Mouse (Mus musculus) midbrain, embryonic 10.5 days (tissue): Measurements from ENCODE around the gene Prss48. TPM values are rescaled to one million over a fixed set of nuclear protein-coding genes. Genes with fewer than 3 reads are reported as not detected.
A peak's percentile ranks its signal among the peaks of the same experiment; 100 is the strongest.
"Not testable (repeated sequence)": the region's sequence is repeated elsewhere in the genome, so short reads cannot be mapped to it uniquely, and the experiment has no call there.

Source experiments
- DNase-seq: peaks from one replicate; pipeline ENCODE4 v3.0.0-alpha.2; 2017; ENCODE audit warnings: low spot score
- H3K27ac ChIP-seq: fragments of 300-500 bp; sonication (generic); replicated peaks from 2 replicates; pipeline ENCODE4 v1.5.1; 2016; ENCODE audit warnings: mild to moderate bottlenecking
- H3K27me3 ChIP-seq: fragments of 300-500 bp; sonication (generic); 2 replicates; pipeline ENCODE4 v1.6.1; 2016; ENCODE audit warnings: low read depth, mild to moderate bottlenecking; ENCODE audit not compliant: poor library complexity, severe bottlenecking
- H3K36me3 ChIP-seq: fragments of 300-500 bp; sonication (generic); 2 replicates; pipeline ENCODE4 v1.6.1; 2016; ENCODE audit warnings: mild to moderate bottlenecking, moderate library complexity
- H3K4me1 ChIP-seq: fragments of 300-500 bp; sonication (generic); 2 replicates; pipeline ENCODE4 v1.6.1; 2016
- H3K4me3 ChIP-seq: fragments of 300-500 bp; sonication (generic); 2 replicates; pipeline ENCODE4 v1.5.1; 2016; ENCODE audit warnings: mild to moderate bottlenecking, moderate library complexity
- H3K9me3 ChIP-seq: fragments of 300-500 bp; sonication (generic); replicated peaks from 2 replicates; pipeline ENCODE4 v1.6.1; 2016; ENCODE audit warnings: mild to moderate bottlenecking
- WGBS: fragments of 180-500 bp; shearing (Covaris S2); methylation state at CpG from one replicate; pipeline ENCODE4 v1.1.7; 2016; 5-methylcytosine and 5-hydroxymethylcytosine counted together
- polyA plus RNA-seq: library from polyadenylated mRNA; unstranded; fragments of >200 nt; fragmentation: Nextera tagmentation; extraction: Ambion mirVana; gene quantifications from 2 replicates; pipeline ENCODE4 v1.2.1, GENCODE M21; 2016

Gene Prss48
- polyA plus RNA-seq, 1 experiment from 2014 or later = not detected

DNA sequence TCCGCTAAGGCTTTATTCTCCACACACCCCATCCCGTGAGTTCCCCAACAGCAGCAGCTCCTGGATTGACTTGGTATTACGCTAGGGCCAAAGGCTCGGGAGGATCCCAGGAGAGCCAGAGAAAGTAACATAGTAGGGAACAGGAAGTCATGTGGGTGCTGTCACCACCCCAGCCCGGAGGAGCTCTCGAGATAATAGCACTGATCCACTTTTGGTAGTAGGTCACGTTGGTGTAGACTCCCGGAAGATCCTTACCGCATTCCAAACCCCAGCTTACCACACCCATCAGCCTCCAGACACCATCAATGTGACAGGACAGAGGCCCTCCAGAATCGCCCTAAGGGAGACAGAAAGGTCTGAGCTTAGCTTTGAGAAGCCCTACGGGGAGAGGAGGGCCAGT lies 8.5 kb downstream of the Prss48 start:
- 85% methylated on average over 11 of the region's 11 CpGs for WGBS
- Histone ChIP-seq H3K36me3 (no peaks in the 10 kb centered on the region), H3K27ac (no peak overlapping the region), H3K27me3 (no peaks in the 10 kb centered on the region), H3K9me3 (no peaks in the 10 kb centered on the region), H3K4me3 (no peak overlapping the region), H3K4me1 (peaks cover 9% of the 10 kb centered on the region)
- DNase-seq = no peak

DNA sequence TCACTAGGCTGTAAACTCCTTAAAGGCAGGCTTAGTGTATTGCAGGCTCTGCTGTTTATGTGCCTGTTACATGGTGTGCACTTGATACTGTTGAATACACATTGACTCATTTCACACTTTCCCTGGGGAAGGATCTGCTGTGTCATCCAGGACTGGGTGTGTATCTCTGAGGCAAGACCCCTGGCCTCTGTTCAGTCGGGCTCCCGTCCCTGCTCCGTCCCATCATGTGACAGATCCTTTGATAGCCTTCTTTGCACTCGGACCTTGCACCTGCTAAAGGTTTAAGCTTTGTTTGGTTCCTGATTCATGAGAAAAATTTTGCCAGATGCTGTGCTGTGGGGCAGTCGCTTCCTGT lies 10.5 kb downstream of the Prss48 start:
- H3K27ac ChIP-seq = 0 out of 2 replicates have a peak overlapping the region, but pooled peaks have one; percentile 3
- H3K9me3 ChIP-seq = no peaks in the 10 kb centered on the region
- no peak for DNase-seq
- 64% methylated on average over 5 of the region's 5 CpGs for WGBS
- no peaks in the 10 kb centered on the region for H3K27me3 ChIP-seq
- H3K4me1 ChIP-seq = peaks cover 9% of the 10 kb centered on the region
- no peaks in the 10 kb centered on the region for H3K36me3 ChIP-seq
- no peak overlapping the region for H3K4me3 ChIP-seq

DNA sequence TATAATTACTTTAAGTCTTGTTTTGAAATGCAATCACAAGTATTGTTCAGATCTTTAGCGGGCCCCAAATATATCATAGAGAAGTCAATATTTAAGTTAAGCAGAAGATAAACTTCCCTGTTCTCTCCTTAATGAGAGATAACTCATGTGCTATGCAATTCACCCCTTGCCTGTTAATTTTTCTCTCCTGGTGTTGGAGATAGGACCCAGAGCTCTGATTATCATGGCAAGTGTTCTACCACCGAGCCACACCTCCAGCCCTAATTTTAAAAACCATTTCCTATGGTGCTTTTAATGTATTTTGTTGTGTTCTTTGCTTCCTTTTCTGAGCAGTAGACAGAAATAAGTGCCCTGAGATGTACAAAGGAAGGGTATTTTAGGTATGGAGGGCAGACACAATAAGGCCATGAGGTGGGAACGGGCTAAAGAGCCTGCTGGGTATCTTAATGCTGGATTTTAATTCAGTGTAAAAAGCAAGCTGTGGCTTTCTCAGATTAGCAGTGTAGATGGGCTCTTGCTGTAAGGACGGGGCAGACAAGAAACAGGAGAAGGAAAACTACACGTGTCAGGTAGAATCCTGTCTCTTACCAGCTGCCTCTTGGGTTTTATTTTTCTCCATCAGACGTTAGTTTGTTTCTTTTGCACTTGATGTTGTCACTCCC lies 11.0 kb downstream of the Prss48 start:
- 83% methylated on average over 6 of the region's 6 CpGs for WGBS
- H3K4me1 ChIP-seq = peaks cover 9% of the 10 kb centered on the region
- no peak for DNase-seq

DNA sequence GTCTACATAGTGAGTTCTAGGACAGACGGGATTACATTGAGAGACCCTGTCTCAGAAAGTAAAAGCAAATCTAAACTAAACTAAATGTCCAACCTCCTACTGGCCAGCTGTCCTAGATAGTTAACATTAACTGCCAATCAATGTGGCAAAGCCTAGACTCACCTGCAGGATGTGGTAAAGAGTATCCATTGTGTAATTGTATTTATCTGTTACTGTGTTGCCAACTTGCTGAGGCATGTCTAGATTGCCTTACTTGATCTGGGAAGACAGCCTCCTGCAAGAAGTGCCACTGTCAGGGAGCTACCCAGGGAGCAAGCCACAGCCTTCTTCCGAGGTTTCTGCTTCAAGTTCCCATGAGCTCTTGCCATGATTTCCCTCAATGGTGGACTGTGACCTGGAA lies 15.1 kb downstream of the Prss48 start:
- Histone ChIP-seq H3K27ac (no peak overlapping the region), H3K36me3 (no peaks in the 10 kb centered on the region), H3K9me3 (no peaks in the 10 kb centered on the region), H3K4me3 (no peak overlapping the region), H3K4me1 (no peaks in the 10 kb centered on the region; the same call in 1 of the 2 replicates), H3K27me3 (no peaks in the 10 kb centered on the region)
- 90% methylated on average over 2 of the region's 2 CpGs for WGBS
- no peak for DNase-seq

More for the DNA sequence above, 11.0 kb downstream of the Prss48 start:
- H3K27me3 ChIP-seq = no peaks in the 10 kb centered on the region
- H3K9me3 ChIP-seq = no peaks in the 10 kb centered on the region
- H3K27ac ChIP-seq = 0 out of 2 replicates have a peak overlapping the region, but pooled peaks have one; percentile 3
- H3K36me3 ChIP-seq = no peaks in the 10 kb centered on the region
- H3K4me3 ChIP-seq = no peak overlapping the region

DNA sequence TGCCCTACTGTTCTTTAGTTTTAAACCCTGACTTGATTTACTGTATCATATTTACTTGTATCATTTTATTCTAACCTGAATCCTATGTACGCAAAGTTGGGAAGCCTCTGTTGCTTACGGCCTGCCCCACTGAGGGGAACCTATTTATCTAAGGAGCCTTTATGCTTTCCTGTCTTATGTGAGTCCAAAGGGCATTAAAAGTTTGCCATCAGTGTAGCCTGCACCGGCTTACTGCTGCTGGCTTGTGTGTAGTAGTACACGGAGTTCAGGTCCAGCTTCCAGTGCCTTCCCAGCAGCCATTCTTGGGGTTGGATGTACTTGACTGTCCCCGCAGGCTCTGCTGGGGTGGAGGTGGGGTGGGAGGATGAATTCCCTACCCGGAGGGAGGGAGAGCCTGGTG lies 17.8 kb downstream of the Prss48 start:
- DNase-seq = no peak
- H3K4me3 ChIP-seq = no peak overlapping the region
- no peaks in the 10 kb centered on the region for H3K4me1 ChIP-seq
- 92% methylated on average over 6 of the region's 6 CpGs for WGBS
- H3K9me3 ChIP-seq = no peaks in the 10 kb centered on the region
- H3K27ac ChIP-seq = no peak overlapping the region
- H3K36me3 ChIP-seq = no peaks in the 10 kb centered on the region
- H3K27me3 ChIP-seq = no peaks in the 10 kb centered on the region

DNA sequence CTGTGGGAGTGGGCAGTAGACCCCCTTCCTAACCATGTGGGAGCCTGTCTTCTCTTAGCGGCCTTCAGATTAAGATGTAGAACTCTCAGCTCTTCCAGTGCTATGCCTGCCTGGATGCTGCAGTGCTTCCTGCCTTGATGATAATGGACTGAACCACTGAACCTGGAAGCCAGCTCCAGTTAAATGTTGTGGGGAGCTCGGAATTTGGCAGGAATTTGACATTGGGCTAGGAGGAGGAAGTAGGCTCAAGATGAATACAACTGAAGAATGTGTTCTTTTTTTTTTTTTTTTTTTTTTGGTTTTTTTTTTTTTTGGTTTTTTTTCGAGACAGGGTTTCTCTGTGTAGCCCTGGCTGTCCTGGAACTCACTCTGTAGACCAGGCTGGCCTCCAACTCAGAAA lies 20.5 kb downstream of the Prss48 start:
- H3K4me1 ChIP-seq, DNase-seq, H3K27ac ChIP-seq, H3K27me3 ChIP-seq, H3K4me3 ChIP-seq, H3K36me3 ChIP-seq, H3K9me3 ChIP-seq: not testable (repeated sequence)
- WGBS = 81% methylated on average over 3 of the region's 3 CpGs

DNA sequence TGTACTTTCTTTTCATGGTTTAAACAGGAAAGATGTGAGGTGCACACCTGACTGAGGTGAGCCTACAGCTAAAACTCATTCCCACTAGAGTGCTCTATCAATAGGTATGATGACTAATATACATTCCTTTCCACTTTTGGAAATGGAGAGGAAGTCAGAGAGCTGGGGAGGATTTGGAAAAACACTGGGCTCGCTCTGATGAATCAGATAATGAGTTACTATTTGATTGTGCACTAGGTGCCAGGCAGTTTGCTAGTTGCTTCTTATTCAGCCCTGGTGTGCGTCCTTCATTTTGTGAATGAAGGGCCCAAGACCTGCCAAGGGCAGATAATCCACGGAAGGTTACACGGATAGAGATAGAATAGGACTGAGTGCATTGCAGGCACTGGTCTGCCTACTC lies 22.3 kb downstream of the Prss48 start:
- Histone ChIP-seq H3K4me1 (no peaks in the 10 kb centered on the region), H3K27ac (no peak overlapping the region), H3K4me3 (no peak overlapping the region), H3K36me3 (no peaks in the 10 kb centered on the region), H3K27me3 (no peaks in the 10 kb centered on the region), H3K9me3 (no peaks in the 10 kb centered on the region)
- 91% methylated on average over 4 of the region's 4 CpGs for WGBS
- DNase-seq = no peak

DNA sequence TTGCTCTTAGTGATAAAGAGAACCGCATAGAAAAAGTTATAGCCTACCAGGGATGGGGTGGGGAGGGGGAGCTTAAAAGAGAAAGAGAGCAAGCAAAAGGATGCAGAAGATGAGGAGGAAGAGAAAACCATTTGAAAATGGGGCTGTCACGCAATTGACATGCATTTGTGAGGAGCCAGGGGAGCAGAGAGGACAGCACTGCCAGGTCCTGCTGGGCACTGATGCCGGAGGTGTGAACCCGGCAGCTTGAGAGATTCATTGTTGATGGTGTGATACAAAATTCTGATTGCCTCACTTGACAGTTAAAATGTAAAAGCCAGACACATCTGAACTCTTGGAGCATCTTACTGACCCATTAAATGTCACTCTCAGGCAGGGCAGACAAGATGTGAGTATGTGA lies 27.8 kb downstream of the Prss48 start:
- Histone ChIP-seq H3K9me3 (no peaks in the 10 kb centered on the region), H3K4me1 (peaks cover 24% of the 10 kb centered on the region), H3K4me3 (no peak overlapping the region), H3K27ac (no peak overlapping the region), H3K36me3 (no peaks in the 10 kb centered on the region), H3K27me3 (peaks cover 14% of the 10 kb centered on the region)
- 84% methylated on average over 4 of the region's 4 CpGs for WGBS
- no peak for DNase-seq

DNA sequence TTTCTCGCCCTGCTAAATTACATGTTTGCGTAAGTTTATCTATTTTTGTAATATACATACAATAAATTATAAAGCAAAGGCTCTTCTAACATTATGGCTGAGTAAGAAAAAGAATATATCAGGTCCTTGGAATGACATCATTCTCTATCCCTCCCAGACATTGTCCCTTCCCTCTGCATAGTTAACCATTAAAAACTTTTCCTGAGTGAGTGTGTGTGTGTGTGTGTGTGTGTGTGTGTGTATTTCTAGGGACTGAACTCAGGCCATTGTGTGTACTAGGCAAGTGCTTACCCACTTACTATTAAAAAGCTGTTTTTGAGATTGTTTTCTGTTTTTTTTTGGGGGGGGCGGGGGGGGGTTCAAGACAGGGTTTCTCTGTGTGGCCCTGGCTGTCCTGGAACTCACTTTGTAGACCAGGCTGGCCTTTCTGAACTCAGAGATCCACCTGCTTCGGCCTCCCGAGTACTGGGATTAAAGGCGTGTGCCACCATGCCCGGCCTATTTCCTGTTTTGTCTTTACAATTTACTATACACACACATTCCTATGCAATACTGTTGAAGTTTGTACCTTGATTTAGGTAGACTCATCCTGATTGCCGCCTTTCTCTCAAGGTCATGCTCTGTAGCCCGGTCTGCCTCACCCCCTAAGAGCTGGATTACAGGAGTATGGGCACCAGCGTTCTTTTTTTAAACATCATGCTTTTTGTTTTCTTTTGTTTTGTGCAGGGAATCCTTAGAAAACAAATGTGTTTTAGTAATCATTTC lies 28.7 kb downstream of the Prss48 start:
- 91% methylated on average over 10 of the region's 10 CpGs for WGBS
- Histone ChIP-seq H3K27me3 (peaks cover 14% of the 10 kb centered on the region), H3K27ac (no peak overlapping the region), H3K4me1 (peaks cover 24% of the 10 kb centered on the region), H3K36me3 (no peaks in the 10 kb centered on the region), H3K4me3 (no peak overlapping the region), H3K9me3 (no peaks in the 10 kb centered on the region)
- DNase-seq = no peak

DNA sequence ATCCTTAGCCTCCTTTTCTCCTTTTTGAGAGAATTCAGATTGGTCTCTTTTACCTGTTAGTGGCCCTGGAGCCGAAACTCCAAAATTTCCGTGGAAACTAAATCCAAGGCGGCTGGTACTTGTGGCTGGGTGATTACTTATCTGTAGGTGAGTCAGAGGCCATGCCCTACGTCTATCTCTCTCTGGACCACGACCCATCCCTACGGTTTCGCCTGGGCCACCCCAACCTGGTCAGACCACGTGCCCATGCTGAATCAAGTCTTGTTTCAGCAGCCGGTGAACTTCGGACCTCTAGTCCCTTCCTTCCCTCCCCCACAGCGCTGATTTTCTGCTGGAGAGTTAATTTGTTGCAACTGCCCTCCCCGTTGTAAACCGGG lies 30.7 kb downstream of the Prss48 start:
- DNase-seq = no peak
- peak overlapping the region; percentile 92 for H3K27ac ChIP-seq
- WGBS = 2% methylated on average over 13 of the region's 13 CpGs

DNA sequence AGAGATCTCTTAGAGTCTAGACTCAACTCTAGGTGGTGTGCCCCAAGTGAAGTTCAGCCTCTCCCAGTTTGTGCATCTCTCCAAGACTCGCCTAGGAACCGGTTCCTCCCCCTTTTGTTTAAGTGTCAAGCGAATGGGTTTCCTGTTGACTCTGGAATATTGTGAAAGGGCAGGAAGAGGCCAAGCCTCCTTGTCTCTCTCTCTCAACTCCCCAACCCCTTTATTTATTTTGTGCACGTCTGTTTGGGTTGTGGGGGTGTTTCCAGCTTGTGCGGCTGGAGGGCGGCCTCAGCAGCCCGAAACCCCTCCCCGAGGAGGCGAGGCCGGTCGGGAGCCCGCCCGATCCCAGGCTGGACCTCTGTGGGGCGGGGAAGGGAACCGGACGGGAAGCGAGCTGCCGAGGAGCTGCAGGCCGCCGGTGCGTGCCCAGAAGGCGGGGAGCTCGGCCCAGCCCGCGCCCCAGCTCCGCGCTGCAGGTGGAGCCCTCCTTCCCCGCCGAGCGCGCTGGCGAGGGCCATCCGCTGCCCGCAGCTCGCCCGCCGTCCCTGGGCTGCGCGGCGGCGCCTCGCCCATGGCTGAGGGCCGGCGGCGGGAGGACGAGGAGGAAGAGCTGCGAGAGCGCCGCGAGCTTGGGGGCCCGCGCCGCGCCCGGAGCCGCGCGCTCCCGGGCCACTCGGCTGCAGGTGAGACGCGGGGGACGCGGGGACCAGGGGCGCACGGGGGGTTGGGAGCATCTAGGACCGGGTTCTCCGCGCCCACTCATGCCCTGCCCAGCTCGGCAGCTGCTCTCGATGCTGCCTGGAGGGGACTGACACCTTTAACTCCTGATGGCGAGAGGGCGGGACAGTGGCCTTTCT lies 31.3 kb downstream of the Prss48 start, which contains the start of gene Sh3d19:
TSS of gene Sh3d19 (plus strand) at position 368 of the 857 bp plus-strand sequence.
- Histone ChIP-seq H3K9me3 (no peaks in the 10 kb centered on the region), H3K36me3 (no peaks in the 10 kb centered on the region), H3K27me3 (peaks cover 14% of the 10 kb centered on the region), H3K4me1 (peaks cover 24% of the 10 kb centered on the region), H3K27ac (peak within 1 kb of the TSS; percentile 92), H3K4me3 (peak within 1 kb of the TSS; percentile 85)
- WGBS = under 1% methylated on average over 73 of the region's 73 CpGs
- peak; percentile 80 for DNase-seq

More for the DNA sequence above, 30.7 kb downstream of the Prss48 start:
- Histone ChIP-seq H3K36me3 (no peaks in the 10 kb centered on the region), H3K4me1 (peaks cover 24% of the 10 kb centered on the region), H3K27me3 (peaks cover 14% of the 10 kb centered on the region), H3K4me3 (peak overlapping the region; percentile 85), H3K9me3 (no peaks in the 10 kb centered on the region)

DNA sequence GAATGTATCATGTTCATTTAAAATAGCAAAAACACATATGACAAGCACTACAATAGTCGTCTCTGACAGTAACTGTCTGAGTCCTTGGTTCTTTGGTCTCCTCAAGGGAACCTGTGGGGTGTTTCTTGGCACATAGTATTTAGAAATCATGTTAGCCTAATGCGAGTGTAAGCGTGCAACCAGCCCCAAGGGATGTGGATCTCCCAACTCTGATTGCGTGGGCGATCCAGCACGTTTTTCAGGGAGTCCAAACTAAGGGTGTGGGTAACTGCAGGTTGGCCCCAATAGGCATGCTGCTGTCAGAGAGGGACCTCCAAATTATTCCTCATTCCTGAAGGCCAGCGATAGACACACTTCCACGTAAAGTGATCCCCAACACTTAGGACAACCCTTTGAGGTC lies 33.3 kb downstream of the Prss48 start:
- peaks cover 24% of the 10 kb centered on the region for H3K4me1 ChIP-seq
- no peak for DNase-seq
- WGBS = 90% methylated on average over 8 of the region's 8 CpGs
- no peaks in the 10 kb centered on the region for H3K36me3 ChIP-seq
- no peaks in the 10 kb centered on the region for H3K9me3 ChIP-seq
- peaks cover 14% of the 10 kb centered on the region for H3K27me3 ChIP-seq
- no peak overlapping the region for H3K27ac ChIP-seq
- H3K4me3 ChIP-seq = no peak overlapping the region
